Mouse (Mus musculus): Measurements from ENCODE around the gene Limd2.

DNA sequence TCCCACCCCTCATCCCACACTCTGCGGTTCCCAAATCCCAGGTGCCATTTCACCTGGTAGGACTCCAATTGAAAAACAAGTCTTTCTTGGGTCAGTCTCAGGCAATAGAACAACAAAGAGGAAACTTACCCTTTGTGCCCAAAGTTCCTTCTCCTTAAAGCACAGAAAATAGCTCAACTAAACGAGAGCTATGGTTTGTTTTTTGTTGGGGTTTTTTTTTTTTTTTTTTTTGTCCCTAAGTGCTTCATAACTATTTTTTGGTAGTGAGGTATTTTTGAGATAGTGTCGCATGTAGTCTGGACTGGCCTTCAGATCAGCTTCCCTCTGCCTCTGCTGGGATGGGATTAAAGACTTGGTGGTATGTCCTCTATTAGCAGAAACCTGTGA, 33.5 kb upstream of the Limd2 start:
- TF ChIP-seq CTCF (IDR thresholded peaks at IDR 0.05; ENCODE audit: borderline replicate concordance, insufficient read depth, low read depth, low read length) (no peak), POLR2A (IDR thresholded peaks at IDR 0.05; ENCODE audit: borderline replicate concordance, insufficient read depth, low read length) (no peak)
